Mouse (Mus musculus): Measurements from ENCODE around the gene Gins2.

The Gins2 gene

DNA sequence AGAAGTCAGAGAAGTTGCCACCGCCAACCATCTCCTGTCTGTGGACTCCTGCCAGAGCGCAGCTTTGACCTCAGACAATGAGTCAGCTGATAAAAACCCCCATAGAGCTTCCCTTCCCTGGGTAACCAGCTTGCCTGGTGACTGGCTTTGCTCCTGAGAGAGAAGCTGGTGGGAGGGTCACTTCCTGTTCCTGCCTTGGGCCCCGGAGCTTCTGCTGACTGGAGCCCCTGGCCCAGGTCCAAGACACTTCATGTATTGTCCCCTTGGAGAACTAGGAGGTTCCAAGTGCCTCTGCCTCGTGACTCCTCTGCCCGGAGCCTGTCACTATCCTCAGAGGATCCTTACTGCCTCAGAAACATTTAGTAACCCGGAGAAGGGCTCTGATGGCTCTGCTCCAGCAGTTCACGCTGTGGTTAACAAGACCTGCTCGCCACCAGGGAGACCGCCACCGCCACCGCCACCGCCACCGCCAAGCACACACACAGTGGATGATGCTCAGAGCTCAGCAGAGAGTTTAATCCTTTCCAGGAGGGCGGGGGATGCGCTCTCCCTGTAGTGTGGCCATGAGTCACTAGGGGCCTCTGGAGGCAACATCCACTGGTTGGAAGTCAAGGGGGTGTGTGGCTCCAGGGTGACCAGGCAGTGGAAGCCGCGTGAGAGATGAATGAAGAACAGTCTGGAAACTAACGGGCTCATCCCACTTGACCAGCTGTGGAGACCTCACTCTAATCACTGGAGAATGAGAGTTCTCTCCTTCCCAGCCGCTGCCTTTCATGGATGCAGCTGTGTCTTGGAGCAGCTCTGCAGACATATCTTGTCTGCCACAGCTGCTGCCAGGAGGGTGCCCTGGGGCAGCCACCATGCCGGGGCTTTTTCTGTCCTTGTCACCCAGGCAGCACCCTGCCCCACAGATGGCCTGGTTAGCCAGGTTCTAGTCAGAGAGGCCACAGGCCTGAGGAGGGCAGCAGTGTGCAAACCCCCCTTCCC is 25.0 kb downstream of the Gins2 start:
- DNase-seq (ENCODE audit: low spot score): peak; percentile 67

DNA sequence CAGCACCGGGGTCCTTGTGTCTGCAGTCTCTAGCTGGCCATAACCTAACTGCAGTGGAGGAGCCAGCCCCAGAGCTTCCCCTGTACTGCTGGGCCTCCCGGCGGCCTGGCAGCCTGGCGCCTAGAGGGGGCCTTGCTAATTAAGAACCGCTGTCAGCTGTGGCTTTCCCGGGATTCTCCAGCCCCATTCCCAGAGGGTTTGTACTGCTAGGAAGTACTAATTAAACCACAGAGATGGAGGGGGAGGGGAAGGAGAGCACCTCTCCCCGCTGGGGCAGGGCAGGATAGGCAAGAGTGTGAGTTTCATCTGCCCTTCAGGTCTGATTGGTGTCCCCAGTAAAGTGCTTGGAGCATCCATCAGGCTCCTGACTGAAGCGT is 25.8 kb downstream of the Gins2 start:
- no peak for DNase-seq (ENCODE audit: low spot score)

DNA sequence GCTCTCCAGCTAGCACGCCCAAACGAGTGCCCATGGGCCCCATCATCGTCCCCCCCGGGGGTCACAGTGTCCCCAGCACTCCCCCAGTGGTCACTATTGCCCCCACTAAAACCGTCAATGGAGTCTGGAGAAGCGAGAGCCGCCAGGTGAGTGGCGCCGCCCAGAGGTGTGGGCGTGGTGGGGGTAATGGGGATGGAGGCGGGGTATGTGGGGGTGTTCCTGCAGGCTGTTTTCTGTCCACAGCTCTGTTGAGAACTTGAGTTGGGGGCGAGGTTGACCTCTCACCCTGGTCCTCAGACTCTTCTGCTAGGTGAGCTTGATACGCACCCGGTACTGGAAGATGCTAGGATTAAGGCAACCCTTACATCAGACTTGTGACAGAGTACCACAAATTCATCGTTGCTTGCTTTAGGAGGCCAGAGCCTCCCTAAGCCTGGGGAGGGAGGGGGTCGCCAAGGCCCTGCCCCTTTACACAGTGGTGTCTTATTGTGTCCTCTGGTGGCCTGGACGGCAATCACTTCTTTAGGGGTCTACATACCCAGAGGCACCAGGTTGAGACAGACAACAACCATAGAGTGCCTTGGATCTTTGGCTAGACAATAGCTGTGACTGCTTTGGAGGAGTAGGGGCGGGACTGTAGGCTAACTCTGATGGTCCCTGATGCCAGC is 26.3 kb downstream of the Gins2 start:
- DNase-seq (ENCODE audit: low spot score): no peak

DNA sequence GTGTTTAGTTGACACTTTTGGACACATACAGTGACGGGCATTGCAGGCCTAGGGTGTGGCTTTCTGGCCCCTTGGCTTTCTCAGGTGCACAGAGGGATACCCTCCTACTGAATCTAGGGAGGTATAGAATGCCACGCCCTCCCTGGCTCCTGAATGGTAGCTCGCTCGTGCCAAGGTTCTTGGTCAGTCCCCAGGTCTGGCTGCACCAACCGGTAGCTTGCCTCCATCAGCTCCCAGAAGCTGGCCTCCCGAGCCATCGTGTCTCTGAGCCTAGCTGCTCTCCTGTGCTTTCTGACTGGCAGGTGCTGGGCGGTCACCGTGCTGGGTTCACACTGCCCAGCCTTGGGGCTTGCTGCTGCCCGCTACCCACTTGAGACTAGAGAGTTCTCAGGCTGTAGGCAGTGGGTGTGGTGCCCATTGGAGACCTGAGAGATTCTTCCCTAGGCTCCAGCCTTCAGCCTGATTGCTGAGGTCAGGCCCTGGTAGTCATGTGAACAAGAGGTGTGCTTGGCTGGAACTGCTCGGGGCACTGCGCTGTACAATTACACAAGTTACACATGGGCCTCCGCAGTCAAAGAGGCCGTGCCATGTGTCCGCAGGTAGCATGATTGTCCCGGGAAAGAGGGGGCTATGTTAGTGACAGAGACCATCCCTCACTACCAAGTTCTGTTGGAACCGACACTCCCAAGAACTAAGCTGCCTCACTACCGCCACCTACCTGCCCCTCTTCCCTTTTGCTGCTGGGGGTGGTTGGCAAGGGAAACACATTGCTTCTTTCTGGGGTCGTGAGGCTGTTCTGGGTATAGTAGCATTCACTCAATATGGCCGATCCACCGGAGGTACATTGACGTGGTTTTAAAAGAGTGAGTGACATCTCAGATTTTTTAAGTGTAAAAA is 27.3 kb downstream of the Gins2 start:
- no peak for DNase-seq (ENCODE audit: low spot score)

DNA sequence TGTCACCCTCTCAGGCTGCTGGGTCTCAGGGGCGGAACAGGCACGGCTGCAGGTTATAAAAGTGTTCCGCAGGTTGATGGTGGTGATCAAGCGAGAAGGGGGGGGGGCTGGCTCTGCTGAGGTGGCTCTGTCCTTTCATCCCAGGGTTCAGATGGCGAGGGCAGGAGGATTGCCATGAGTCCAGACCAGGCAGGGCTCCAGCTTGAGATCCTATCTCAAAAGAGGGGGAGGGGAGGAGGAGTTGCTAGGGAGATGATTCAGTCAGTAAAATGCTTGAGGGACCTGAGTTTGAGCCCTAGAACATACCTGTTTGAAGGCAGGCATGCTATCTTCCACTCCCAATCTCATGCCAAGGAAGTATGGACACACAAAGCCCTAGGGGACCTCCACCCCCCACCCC is 28.6 kb downstream of the Gins2 start:
- no peak for DNase-seq (ENCODE audit: low spot score)

DNA sequence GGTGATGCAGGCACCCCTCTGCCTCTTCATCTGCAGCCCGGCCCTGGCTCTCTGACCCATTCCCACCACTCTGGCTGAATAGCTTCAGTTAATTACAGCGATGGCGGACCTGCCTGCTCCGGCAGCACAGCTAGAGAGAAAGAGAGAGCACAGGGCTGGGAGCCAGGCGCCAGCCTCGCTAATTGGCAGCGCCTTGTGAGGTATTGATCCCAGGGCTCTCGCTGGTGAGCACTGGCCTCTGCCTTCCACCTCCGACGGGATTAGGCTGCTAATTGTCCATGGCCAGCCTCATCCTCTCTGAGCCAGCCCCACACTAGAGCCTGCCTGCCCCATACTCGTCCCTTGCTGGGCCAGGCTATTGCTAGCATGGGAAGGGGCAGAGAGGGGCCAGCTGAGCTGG is 29.4 kb downstream of the Gins2 start:
- no peak for DNase-seq (ENCODE audit: low spot score)

DNA sequence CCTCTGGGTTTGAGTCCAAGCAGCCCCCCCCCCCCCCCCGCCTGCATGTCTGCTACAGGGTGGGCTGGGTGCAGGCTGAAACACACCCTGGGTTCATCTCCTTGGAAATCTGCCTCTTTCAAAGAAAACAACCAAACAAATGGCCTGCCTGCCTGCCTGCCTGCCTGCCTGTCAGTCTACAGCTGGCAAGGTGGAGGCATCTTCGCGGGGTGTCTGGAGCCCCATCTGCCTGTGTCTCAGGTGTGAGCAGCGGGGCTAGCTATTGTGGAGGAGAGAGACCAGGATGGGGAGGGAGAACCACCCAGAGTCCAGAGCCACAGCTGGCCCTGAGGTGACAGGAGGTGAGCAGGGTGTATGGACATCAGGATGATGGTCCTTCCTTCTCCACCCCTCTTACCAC is 30.9 kb downstream of the Gins2 start:
- DNase-seq (ENCODE audit: low spot score): no peak

DNA sequence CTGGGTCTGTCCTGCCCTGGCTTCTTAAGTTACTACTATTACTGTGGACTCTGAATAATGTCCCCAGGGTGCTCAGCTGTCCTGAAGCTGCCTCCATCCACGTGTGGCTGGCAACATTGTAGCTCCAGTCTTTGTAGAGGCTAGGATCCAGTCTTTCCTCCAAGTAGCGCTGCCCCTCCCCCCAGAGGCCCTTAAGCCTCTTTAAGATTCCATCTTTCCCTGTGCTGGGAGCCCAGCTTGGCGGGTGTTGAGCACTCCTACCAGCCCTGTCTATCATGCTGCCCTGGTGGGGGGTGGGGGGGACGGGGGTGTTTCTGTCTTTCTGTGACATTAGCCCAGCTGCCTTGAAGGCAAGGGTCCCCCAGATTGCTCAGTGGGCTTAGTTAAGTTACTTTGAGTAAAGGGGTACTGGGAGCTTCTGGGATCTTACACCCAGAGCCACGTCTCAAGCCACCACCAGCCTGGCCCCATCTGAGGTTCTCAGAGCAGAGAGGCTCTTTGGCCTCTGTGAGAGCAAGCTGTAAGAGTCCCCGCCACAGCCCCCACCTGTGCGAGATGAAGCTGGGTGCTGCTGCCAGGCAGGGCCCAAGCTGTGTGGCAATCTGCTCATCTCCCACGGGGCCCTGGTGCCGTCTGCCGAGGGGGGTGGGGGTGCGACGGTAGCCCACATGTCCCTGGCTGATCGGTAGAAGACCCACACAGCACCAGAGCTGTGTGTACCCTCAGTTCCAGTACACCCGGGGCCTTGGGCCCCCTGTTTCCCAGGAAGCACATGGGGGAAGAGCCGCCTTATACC is 31.7 kb downstream of the Gins2 start:
- DNase-seq (ENCODE audit: low spot score): no peak

DNA sequence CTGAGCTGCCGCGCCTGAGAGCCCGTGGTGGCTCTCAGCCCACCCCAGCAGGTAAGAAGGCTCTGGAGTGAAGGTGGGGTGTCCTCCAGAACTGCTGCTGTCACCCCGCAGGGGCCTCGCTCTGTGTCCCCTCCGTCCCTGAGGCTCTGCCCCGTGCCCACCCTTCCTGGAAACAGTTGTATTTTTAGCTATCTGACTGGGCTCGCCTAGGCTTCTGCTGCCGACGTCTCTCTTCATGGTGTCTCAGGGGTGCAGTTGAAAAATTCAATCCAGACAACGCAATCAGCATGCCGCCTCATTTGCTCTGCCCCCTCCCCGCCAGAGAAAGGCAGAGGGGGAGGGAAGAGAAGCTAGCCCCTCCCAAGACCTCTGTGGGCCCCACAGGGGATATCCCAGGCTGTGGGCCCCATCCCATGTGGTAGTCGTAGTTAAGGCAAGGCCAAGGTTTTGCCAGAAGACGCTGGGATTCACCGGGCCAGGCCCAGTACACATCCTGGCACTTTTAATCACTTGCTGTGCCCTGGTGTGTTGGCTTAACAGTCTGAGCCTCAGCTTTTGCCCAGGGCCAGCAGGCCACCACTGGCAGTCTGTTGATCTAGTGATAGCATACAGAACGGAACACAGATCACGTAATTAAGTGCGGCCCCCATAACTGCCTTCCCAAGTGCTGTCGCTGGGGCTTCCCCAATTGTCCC is 32.8 kb downstream of the Gins2 start:
- DNase-seq (ENCODE audit: low spot score): no peak

DNA sequence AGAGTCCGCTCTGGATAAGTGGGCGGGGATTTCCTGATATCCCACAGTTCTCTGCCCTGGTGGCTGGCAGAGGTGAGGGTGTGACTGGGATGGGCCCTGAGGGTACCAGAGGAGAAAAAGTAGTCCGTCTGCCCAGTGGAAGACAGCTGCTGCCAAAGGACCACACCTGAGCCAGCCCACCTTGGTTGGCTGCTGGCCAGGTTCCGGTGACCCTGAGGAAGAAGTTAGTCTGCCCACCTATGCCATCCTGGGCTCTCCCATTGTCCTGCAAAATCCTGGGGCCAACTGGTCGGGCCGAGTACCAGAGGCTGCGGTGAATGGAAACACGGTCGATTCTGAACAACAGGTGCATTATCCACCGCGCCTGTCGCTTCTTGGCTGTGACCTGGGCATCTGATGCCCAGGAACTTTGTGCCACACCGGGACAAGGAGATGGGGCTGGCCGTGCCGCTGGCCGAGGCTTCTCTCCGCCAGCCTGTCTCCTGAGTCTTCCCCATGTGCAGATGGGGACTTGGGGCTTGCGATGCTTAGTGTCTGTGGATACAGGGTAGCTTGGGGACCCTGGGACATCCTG is 34.6 kb downstream of the Gins2 start:
- DNase-seq (ENCODE audit: low spot score): no peak

DNA sequence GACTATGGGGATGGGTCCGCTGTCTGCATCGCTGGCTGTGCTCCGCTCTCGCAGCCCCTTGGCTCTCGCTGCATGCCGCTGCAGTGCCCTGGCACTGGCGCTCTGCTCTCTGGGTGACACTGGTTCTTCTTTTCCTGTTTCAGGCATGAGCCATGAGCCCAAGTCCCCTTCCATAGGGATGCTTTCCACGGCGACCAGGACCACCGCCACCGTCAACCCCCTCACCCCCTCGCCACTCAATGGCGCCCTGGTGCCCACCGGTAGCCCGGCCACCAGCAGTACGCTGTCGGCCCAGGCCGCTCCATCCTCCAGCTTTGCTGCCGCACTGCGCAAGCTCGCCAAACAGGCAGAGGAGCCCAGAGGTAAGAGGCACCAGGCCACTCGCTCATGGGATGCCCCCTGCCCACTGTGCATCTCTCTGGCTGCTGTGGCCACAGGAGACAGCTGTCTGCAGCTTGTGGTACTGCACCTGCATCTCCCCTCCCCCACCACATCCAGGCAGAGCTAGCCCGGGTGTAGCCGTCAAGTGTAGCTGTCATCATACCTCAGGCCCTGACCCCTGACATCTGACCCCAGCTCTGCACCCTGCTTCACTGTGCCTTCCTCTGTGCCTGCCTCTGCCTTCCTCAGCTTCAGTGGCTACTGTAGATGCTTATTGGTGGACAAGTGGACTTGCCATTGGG is 35.5 kb downstream of the Gins2 start:
- no peak for DNase-seq (ENCODE audit: low spot score)

DNA sequence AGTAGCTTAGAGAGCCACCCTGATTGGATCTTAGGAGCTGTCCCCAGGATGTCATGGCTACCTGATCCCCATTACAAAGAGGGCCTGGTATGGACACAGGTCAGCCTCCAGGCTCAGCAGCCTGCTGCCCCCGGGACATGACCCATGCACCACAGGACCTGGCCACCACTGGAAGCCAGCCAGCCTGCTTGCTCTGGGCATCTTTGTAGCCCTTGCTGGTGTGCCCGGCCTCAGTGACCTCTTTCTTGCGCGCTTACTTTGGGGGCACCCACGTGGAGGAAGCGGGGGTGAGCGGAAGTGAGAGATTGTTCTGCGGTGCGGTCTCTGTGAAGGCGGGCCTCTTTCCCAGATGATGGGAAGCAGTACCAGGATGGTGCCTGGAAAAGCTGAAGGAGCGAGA is 36.6 kb downstream of the Gins2 start:
- no peak for DNase-seq (ENCODE audit: low spot score)

DNA sequence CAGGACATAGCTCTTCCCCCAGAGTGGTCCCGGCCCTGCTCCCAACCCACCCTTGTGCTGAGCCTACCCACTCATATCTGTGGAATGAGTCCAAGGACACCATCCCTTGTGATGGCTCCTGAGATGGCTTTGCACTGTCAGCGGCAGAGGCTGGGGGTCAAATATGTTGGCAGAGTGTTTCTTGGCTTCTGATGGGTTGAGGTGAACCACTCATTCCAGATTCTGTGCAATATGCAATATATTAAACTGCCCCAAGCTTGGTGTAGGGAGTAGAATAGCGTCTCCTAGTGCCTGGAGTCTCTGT is 37.5 kb downstream of the Gins2 start:
- no peak for DNase-seq (ENCODE audit: low spot score)

DNA sequence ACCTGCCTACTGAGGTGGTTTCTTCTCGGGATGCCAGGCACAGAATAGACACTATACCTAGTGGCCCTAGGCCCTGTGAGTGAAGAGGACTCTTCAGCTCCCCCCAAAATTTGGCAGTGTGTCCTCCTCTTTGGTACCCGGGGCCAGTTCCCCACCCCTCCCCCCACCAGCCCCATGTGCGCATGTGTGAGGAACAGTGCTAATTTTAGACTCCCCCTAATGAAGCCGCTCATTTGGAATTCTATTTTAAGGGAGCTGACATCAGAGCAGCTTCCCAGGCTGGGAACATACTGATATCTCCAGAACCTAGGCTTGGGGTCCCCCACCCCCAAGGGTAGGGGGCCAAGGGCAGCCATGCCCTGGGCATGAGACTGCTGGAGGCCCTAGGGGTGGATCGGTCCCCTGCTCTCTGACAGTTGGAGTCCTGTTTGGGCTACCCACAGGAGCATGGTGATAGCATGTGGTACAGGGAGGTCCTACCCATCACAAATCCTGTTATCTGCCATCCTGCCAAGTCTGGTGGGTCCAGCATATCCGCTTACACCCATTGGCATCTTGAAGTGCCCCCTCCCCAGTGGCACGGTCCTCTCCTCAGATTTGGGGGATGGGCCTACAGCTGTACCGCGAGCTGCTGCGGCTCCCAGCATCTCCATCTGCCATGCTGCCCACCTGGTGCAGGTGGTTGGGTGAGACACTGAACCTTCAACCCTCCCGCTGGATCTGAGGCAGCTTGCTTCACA is 38.0 kb downstream of the Gins2 start:
- no peak for DNase-seq (ENCODE audit: low spot score)

DNA sequence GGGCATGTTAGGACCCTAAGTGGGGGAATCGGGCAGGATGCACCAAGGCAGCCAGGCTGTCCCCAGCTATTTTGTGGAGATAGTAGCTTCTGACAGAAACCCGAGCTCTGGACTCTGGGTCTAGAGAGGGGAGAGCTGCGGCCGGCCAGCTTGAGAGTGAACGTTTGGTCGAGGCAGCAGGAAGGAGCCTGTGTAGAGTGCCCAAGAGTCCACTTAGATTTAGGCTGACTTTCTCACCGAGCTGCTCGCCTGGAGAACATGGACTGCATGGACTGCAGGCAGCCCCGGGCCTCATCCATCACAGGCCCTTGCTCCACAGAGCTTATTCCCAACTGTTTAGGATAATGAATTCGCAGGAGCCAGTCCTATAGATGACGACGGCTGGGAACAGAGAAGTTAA is 38.7 kb downstream of the Gins2 start:
- no peak for DNase-seq (ENCODE audit: low spot score)

DNA sequence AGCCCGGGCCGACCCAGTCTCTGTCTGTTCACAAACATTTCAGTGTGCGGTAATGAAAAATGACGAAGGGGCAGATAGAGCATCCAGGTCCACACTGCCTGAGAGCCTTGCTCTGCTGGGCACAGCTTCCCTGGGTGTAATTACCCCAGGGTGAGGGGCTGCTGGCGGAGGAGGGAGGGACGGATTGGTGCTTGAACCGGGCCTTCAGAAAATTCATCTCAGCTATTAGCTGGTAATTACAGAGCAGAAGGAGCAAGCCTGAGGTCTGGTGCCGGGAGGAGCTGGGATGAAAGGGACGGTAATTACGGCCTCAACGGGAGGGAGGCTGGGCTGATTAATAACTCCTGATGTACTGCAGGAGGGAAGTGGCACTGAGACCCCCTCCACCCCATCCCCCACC is 39.2 kb downstream of the Gins2 start:
- DNase-seq (ENCODE audit: low spot score): no peak

DNA sequence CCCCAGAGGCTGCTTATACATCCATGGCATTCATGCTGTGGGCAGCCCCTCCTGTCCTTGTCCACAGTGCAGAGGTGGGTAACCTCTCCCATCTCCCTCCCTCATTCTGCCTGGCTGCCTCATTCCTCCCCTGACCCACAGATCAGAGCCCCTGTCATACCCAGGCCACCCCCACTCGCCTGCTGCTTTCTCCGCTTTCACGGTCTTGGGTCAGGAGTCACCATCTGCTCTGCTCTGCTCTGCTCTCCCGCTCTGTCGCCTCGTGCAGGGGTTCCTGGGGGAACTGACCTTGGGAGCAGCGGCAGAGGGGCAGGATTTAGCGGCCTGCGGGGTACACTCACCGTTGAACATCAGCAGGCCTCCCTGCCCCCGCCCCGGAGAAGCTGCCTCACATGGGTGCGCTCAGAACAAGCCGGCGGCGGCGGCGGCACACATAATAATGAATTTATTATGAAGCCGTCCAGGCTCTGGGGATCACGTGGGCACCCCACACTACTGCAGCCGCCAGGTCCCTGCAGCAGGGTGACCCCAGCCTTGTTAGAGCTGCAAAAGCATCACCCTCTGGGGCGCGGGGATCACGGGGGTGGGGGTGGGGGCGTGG is 39.7 kb downstream of the Gins2 start:
- DNase-seq (ENCODE audit: low spot score): no peak

DNA sequence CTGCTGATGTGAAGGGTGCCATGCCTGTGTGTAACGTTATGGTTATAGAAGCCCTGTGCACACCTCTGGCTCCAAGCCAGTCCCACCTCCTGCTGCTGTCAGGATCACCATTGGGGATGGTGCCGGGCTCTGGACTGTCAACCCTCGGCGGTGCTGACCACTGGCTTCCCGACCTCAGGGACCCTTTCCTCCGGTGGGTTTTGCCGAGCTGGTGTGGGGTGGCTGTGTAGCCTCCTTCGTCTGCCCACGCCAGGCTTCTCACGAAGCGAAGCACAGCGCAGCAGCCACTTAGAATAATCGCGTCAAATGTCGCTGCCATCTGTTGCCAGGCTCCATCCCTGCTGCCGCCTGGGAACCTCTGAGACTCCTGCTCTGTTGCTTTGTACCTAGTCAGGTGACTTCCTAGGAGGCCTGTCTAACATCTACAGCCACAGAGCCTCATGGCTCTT is 40.8 kb downstream of the Gins2 start:
- no peak for DNase-seq (ENCODE audit: low spot score)

DNA sequence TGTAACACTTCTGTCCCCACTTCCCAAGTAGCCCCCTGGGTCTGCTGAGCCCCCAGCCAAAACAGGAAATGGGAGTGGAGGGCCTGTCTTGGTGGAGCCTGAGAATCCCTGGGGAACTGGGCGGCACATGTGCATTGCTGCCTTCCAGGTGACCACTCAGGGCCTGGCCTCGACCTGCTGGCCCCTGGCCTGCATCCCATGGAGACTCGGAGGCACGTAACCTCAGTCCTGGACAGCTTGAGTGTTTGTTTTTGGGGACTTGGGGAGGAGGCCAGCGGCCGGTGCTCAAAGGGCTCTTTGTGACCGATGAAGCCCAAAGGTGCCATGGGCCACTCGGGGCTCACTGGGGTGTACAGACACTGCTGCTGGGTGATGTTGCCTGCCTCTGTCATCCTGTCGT is 41.5 kb downstream of the Gins2 start:
- DNase-seq (ENCODE audit: low spot score): no peak
